Mouse (Mus musculus) thymus, adult 2 months (tissue): ENCODE measurements at regions not wholly inside any gene's neighbourhood (a gene's known extent, or its start where the extent isn't known, plus 50 kb on each side); places are given as distances from the start of the nearest gene placed in this dataset.

Source experiments
- CTCF ChIP-seq: fragments of 200-500 bp; IDR thresholded peaks from 2 replicates; pipeline ENCODE4 v1.5.1; 2012; ENCODE audit warnings: mild to moderate bottlenecking, control low read depth, low read length, moderate library complexity, borderline replicate concordance; ENCODE audit not compliant: control insufficient read depth, poor library complexity, insufficient read depth; ENCODE audit errors: extremely low read depth
- POLR2A ChIP-seq: fragments of 200-500 bp; IDR thresholded peaks from 2 replicates; pipeline ENCODE4 v1.6.1; 2012; ENCODE audit warnings: mild to moderate bottlenecking, low read length, control low read depth, moderate library complexity; ENCODE audit not compliant: control insufficient read depth, poor library complexity, insufficient read depth; ENCODE audit errors: extremely low read depth

DNA sequence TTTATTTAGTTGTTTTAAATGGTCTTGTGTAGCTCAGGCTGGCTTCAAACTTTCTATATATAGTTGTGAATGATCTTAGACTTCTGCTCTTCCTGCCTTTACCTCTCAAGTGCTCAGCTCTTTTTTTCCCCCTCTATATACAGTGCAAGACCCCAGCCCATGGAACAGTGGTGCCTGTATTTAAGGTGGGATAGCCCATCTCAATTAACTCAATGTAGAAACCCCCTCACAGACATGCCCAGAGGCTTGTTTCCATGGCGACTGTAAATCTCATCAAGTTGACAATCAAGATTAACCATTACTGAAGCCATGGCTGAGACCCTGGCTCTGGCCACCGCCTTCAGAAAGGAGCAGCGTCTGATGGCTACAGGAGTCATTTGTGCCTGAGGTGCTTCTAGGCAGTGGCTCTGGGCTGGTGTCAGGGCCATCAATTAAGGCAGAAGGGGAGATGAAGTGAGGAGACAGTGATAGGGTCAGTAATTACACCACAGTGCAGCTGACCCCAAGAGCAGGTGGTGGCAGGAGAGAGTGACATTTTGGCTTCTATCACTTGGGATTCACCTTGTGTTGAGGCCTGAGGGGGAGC lies 161.4 kb upstream of the Cxcr4 start:
- no peak for TF ChIP-seq POLR2A
- no peak for TF ChIP-seq CTCF
